Mouse (Mus musculus) lung, postnatal 4 days (tissue): ENCODE results near the gene Rnf31.
A peak's percentile ranks its signal among the peaks of the same experiment; 100 is the strongest.

Experiments
- DNase-seq, 2 experiments: peaks; one replicate each; pipeline ENCODE4 v3.0.0; 2021

Rnf31 gene

DNA sequence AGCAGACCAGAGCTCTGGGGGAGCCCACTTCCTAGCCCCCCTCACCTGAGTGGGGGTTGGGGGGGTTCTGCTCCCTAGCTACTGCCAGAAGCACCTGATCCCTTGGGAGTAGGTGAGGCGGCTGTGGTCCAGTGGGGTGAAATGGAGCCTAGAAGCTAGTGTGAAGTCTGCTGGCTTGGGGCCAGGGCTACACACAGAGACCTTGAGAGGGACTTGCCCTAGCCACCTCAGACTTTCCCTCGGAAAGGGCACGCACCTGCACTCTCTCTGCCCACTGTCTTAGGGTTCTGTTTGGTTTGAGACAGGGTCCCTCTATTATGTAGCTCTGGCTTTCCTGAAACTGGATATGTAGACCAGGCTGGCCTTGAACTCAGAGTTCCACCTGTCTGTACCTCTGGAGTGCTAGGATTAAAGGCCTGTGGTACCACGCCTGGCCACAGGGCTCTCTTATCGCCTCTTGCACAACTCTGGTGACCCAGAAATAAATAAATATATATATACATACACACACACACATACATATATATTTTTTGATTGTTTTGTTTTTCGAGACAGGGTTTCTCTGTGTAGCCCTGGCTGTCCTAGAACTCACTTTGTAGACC lies 12.7 kb upstream of the Rnf31 start:
- DNase-seq: peak; percentile 23 to 69

- DNase-seq: no peak
Measured at GRCm38 (mm10) chr14:55579511-55580496, 11.7 kb upstream of the Rnf31 start.

DNA sequence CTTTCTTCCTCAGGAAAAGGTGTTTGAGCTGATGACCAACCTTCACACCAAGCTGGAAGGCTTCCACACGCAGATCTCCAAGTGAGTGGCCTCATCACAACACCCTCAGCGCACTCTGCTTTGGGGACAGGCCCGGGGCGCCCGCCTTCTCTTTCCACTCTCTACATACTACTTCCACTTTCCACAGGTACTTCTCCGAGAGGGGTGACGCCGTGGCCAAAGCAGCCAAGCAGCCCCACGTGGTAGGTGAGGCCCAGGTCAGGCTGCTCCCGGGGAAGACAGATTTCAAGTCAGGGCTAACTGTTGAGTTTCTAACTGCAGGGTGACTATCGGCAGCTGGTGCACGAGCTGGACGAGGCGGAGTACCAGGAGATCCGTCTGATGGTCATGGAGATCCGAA lies 10.8 kb upstream of the Rnf31 start:
- no peak for DNase-seq

GRCm38 (mm10) chr14:55581981-55582681 lies 9.4 kb upstream of the Rnf31 start:
- DNase-seq: no peak

GRCm38 (mm10) chr14:55584303-55584701 lies 7.2 kb upstream of the Rnf31 start:
- no peak for DNase-seq

GRCm38 (mm10) chr14:55584702-55585565 lies 6.6 kb upstream of the Rnf31 start, which contains the start of gene Emc9:
Gene Emc9 (minus strand): TSS chr14:55585302.
- DNase-seq: peak; percentile 83 to 85

DNA sequence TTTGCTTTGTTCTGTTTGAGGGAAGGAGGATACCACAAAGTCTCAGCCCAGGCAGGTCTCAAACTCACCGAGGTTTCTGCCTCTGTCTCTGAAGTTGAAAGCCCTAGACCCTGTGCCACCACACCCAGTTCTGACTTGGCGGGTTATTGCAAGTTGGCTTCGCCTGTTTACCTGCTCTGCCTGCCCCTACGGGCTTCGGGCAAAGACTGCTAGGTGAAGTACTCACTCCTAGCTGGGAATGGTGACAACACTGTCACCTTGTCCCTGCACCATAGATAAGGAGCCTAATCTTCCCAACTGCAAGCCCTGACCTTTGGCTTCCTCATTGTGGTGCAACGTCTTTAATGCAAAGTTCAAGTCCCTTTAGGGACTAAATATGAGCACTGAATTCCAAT lies 5.9 kb upstream of the Rnf31 start:
- DNase-seq: no peak

DNA sequence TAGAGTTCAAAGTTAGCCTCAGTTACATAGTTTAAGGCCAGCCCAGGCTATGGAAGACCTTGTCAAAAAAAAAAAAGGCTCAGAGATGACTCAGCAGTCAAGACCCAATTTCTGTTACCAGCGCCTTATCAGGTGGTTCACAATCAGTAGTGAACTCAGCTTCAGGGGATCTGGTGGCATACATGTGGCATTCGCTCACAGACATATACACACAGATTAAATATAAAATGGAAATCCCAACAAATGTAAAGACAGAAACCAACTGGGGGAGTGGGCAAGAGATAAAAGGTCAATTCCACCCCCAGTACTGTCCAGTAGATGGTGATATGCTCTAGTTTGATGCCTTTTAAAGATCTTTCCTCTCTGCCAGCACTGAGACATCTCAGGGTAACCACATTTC lies 5.4 kb upstream of the Rnf31 start:
- no peak for DNase-seq

DNA sequence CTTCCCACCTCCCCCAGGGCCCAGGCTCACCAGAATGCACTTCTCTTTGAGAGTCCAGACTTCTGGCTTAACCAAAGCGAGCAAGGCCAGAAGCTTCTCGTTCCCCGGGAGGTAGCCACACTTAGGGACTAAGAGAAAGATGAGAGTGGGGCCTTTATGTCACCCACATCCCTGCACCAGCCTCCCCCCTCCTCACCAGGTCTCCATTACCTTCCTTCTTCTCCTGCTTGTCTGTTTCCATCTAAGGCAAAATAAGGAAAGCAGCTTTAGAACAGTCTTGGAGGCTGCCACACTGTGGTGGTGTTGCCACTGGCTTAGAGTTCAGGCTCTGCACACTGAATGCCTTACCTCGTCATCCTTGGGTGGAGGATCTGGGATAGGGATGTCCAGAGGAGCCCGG lies 2.2 kb upstream of the Rnf31 start:
- DNase-seq: no peak

DNA sequence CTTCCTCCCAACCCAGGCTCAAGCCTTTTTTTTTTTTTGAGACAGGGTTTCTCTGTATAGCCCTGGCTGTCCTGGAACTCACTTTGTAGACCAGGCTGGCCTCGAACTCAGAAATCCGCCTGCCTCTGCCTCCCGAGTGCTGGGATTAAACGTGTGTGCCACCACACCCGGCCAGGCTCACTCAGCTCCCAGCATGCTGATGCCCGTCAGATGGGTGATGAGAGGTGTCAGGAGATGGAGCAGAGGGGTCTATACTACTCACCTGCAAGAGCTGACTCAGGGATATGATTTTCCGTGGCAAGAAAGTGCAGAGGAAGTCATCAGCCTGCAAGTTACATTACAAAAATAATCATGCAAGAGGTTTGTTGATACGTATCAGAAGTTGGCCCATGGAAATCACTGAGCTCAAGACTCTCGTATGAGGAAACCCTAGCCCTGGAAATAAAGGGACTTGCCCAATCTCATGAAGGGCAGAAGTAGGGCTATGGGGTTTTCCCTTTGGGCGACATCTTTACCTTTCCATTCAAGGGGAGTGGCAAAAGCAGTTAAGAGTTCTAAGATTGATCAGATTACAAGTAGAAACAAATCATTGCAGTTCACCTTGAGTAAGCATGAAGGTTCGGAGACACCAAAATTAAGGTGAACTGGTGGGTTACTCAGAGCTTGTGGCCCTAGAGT lies 1.6 kb upstream of the Rnf31 start:
- no peak for DNase-seq

GRCm38 (mm10) chr14:55590748-55591330 lies 669 bp upstream of the Rnf31 start, which contains the start of gene Psme2:
Gene Psme2 (minus strand): TSS chr14:55591113.
- peak; percentile 95 to 97 for DNase-seq

DNA sequence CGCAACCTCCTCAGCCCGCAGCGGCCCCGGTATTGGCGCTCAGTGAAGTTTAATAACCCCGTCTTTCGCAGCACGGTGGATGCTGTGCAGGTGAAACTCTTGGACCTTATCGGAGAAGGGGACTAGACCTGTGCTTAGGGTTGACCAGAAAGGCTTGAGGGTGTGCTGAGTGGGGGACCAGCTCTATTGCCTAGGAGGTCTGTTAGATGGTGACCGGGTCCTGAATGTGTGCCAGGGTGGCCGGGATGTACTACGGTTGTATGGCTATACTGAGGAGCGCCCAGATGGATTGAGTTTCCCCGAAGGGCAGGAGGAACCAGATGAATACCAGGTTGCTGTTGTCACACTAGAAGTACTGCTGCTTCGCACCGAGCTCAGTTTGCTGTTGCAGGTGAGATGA lies 718 bp downstream of the Rnf31 start:
- no peak for DNase-seq

DNA sequence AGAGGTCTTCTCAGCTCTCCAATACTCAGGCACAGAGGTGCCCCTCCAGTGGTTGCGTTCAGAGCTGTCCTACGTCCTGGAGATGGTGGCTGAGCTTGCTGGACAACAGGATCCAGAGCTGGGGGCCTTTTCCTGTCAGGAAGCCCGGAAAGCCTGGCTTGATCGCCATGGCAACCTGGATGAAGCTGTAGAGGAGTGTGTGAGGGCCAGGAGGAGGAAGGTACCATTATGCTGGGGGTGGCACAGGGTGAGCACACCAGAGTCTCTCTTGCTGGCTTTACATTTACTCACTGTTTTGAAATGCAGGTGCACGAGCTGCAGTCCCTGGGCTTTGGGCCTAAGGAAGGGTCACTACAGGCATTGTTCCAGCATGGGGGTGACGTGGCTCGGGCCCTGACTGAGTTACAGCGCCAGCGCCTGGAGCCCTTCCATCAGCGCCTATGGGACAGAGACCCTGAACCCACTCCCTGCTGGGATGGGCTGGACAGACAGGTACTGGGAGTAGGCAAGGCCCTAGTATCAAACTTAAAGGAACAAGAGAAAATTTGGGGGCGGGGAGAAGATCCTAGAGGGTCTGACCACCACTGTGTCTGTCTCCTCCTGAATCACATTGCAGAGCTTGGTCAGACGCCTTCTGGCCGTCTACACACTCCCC lies 4.7 kb downstream of the Rnf31 start:
- no peak for DNase-seq

DNA sequence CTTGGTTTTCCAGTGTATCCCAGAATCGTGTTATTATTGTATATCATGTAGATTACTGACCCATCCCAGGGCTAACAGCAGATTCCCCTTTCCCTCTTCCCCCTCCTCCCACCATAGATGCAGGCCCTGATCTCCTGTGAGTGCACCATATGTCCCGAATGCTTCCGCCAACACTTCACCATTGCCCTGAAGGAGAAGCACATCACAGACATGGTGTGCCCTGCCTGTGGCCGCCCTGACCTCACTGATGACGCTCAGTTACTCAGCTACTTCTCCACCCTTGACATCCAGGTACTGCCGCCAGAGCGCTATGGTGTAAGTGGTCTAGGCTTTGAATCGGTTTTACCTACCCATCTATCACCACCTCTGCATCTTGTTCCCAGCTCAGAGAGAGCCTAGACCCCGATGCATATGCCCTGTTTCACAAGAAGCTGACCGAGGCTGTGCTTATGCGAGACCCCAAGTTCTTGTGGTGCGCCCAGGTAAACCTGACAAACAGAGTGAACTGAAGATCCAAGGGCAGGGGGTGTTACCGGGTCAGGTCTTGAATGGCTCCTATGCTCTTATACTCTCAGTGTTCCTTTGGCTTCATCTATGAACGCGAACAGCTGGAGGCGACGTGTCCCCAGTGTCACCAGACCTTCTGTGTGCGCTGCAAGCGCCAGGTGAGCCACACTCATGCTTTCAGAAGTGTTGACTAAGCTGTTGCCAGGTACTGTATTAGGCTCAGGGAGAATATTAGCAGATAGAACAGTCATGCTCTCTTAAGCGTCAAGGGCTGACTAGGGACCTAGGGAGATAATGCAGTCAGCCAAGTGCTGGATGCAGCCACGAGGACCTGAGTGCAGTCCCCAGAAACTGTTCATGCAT lies 7.2 kb downstream of the Rnf31 start:
- no peak for DNase-seq

- no peak for DNase-seq
Measured at GRCm38 (mm10) chr14:55603271-55603632, 11.7 kb downstream of the Rnf31 start, which contains the start of gene Irf9. Gene Irf9 (plus strand): TSS chr14:55603571.

DNA sequence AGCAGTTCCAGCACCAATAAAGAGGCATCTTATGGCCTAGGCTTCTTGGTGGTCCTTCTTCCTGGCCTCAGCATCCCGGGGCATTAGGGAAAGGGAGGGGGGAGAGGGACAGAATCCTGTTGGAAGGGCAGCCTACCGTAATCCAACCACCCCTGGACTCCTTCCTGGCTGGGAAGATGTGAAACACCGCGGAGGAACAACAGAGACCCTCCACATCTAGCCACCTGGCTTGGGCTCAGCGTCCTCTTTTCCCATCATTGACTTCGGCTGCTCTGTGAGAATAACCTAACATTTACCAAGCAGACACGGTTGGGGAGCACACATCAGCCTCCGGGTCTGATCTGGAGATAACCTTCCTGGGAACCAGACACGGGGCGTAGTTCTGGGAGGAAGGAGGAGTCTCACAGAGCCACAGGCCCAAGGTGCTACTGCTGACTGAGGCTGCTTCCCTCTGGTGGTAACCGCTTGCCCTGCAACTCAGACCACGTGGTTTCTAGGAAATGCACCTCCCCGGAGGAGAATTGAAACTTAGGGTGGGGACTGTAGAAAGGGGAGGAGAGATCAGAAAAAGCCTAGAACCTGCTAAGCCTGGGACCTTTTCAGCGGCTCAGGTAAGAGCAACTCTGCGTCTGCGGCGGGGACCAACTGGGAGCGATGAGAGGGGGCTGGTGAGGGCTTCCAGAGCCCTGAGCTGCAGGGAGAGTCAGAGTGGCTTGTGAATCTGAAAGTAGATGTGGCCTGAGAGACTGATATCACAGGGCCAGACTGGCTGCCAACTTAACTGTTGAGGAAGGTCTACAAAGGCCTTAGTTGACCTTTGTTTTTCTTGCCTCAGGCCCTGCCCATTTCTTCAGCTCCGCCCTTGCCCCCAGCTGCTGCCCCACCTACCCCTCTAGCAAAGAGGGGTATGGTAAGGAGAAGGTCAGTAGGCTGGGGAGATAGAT lies 12.4 kb downstream of the Rnf31 start:
- DNase-seq: peak; percentile 94 to 96

- DNase-seq: no peak
Measured at GRCm38 (mm10) chr14:55604823-55605222, 13.3 kb downstream of the Rnf31 start.

GRCm38 (mm10) chr14:55605743-55606459 lies 14.4 kb downstream of the Rnf31 start:
- no peak for DNase-seq
